Mouse (Mus musculus) hindbrain, embryonic 11.5 days (tissue): ENCODE measurements at regions not wholly inside any gene's neighbourhood (a gene's known extent, or its start where the extent isn't known, plus 50 kb on each side); places are given as distances from the start of the nearest gene placed in this dataset.

Experiments used
- ATAC-seq: fragments of 200-750 bp; cut with Nextera tagmentation; 2 replicates; pipeline ENCODE4 v1.8.0; 2017; ENCODE audit warnings: mild to moderate bottlenecking, moderate TSS enrichment, moderate library complexity; ENCODE audit not compliant: low FRiP score
- DNase-seq: peaks from one replicate; pipeline ENCODE4 v3.0.0-alpha.2; 2015; ENCODE audit warnings: low spot score
- H3K27ac ChIP-seq: fragments of 300-500 bp; sonication (generic); 2 replicates; pipeline ENCODE4 v1.5.1; 2014; ENCODE audit warnings: mild to moderate bottlenecking, low read depth, low read length
- H3K27me3 ChIP-seq: fragments of 300-500 bp; sonication (generic); 2 replicates; pipeline ENCODE4 v1.6.1; 2014; ENCODE audit warnings: mild to moderate bottlenecking, low read length, moderate library complexity, mixed read lengths; ENCODE audit not compliant: control insufficient read depth, insufficient read depth
- H3K36me3 ChIP-seq: fragments of 300-500 bp; sonication (generic); 2 replicates; pipeline ENCODE4 v1.6.1; 2014; ENCODE audit warnings: mild to moderate bottlenecking, low read length, moderate library complexity, mixed read lengths; ENCODE audit not compliant: control insufficient read depth, insufficient read depth
- H3K4me1 ChIP-seq: fragments of 300-500 bp; sonication (generic); replicated peaks from 2 replicates; pipeline ENCODE4 v1.6.1; 2014; ENCODE audit warnings: low read length, mixed read lengths; ENCODE audit not compliant: control insufficient read depth, insufficient read depth
- H3K4me2 ChIP-seq: fragments of 300-500 bp; sonication (generic); replicated peaks from 2 replicates; pipeline ENCODE4 v1.6.1; 2014; ENCODE audit warnings: mild to moderate bottlenecking, low read depth, low read length
- H3K4me3 ChIP-seq: fragments of 300-500 bp; sonication (generic); 2 replicates; pipeline ENCODE4 v1.5.1; 2014; ENCODE audit warnings: low read depth, low read length
- H3K9ac ChIP-seq: fragments of 300-500 bp; sonication (generic); 2 replicates; pipeline ENCODE4 v1.6.1; 2014; ENCODE audit warnings: low read depth, low read length
- H3K9me3 ChIP-seq: fragments of 300-500 bp; sonication (generic); 2 replicates; pipeline ENCODE4 v1.6.1; 2016; ENCODE audit warnings: low read length; ENCODE audit not compliant: control insufficient read depth
- WGBS: fragments of 180-500 bp; shearing (Covaris S2); extraction: QIAGEN DNeasy Blood & Tissue Kit; methylation state at CpG from one replicate; pipeline ENCODE4 v1.1.7; 2014; 5-methylcytosine and 5-hydroxymethylcytosine counted together

DNA sequence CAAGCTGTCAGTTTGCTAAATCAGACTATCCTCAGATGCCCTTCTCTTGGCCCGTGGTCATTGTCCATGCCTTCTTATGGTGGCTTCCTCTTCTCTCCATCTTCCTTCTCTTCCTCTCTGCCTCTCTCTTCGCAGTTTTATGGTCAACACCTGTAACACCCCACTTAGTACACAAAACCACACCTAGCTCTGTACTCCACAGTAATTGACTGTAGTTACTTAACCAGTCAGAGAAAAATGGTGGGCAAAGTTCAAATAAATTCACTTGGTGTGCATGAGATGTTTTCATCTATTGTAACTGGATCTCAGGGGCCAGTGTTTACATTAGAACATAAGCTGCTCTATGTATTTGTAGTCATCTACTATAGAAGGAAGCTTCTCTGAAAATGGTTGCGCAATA is 807.8 kb upstream of the Cadm2 start:
- H3K4me2 ChIP-seq, result no peak overlapping the region
- no peaks in the 10 kb centered on the region for H3K9me3 ChIP-seq
- H3K27ac ChIP-seq, result no peak overlapping the region
- no peak overlapping the region for H3K4me3 ChIP-seq
- ATAC-seq (no peak), DNase-seq (no peak)
- no peaks in the 10 kb centered on the region for H3K36me3 ChIP-seq
- no peak overlapping the region for H3K9ac ChIP-seq
- no peaks in the 10 kb centered on the region for H3K4me1 ChIP-seq
- WGBS, result 90% methylated on average over 3 of the region's 3 CpGs
- no peaks in the 10 kb centered on the region for H3K27me3 ChIP-seq

DNA sequence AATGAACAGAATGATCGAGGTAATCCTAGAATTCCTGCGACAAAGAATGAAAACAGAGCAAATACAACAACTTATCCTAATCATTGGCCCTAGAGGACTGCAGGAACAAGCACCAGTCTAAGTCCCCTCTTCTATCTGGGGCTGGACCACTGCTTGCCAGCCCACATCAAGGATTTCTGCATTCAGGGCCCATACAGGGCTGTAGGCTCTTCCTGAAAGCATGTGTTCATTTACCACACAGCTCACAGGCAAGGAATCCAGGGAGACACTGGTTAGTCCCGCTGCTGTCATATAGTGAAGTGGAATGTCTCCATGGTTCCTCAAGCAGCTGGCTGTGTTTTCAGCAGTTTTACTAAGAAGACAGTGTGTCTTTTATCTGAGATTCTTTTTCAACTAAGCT is 806.8 kb upstream of the Cadm2 start:
- ATAC-seq (no peak), DNase-seq (no peak)
- no peak overlapping the region for H3K27ac ChIP-seq
- 93% methylated on average over 3 of the region's 3 CpGs for WGBS
- no peaks in the 10 kb centered on the region for H3K4me1 ChIP-seq
- H3K27me3 ChIP-seq, result no peaks in the 10 kb centered on the region
- H3K9me3 ChIP-seq, result no peaks in the 10 kb centered on the region
- no peak overlapping the region for H3K4me3 ChIP-seq
- no peaks in the 10 kb centered on the region for H3K36me3 ChIP-seq
- H3K4me2 ChIP-seq, result no peak overlapping the region
- no peak overlapping the region for H3K9ac ChIP-seq

DNA sequence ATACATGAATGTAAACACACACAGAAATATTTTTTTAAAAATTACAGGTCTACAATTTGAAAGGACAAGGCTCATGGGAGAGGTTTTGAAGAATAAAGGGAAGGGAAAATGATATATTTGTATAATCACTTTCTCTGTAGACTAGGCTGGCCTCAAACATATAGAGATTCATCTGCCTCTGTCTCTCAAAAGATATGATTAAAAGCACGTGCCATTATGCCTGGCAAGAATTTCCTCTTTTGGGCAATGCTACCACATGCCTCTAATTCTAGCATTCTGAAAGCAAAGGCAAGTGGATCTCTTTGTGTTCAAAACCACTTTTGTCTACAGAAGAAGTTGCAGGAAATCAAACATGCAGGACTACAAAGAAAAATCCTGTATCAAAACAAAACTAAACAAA is 804.6 kb upstream of the Cadm2 start:
- no peaks in the 10 kb centered on the region for H3K36me3 ChIP-seq
- no peaks in the 10 kb centered on the region for H3K9me3 ChIP-seq
- H3K4me3 ChIP-seq, result no peak overlapping the region
- H3K4me1 ChIP-seq, result no peaks in the 10 kb centered on the region
- H3K4me2 ChIP-seq, result no peak overlapping the region
- no peak for DNase-seq
- H3K27me3 ChIP-seq, result no peaks in the 10 kb centered on the region
- 83% methylated on average over 1 of the region's 1 CpGs for WGBS
- ATAC-seq, result no peak
- H3K9ac ChIP-seq, result no peak overlapping the region
- H3K27ac ChIP-seq, result no peak overlapping the region

DNA sequence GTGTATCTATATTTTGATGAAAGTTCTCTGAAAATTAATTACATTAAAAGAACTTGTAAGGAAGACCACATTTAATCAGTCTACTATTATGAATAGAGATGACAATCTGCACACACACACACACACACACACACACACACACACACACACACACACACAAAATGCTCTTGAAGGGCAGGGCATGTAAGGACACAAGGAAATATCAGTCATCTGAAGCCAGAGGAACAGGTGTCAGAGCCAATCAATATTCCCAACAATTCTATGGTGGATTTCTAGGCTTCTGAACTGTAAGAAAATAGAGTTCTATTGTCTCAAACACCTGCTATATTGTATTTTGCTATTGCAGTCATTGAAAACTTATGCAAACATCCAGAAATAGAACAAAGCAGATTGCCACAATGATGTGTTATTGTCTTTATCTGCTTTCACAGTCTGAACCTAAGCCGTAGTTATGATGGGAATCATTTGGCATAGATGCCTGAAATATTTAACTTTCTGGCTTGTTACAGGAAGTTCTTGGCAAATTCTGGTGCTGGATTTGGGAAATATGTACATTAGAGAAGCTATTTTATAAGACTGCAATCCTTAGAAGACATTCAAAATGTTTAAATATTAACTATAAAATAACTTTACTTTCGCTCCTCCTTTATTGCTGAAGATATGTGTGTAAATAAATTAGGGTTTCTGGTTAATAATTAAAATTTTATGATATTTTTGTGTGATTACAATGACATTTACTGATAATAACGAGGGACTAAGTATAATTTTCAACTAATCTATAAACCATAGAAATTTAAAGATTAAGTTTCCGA is 781.4 kb upstream of the Cadm2 start:
- no peaks in the 10 kb centered on the region for H3K36me3 ChIP-seq
- DNase-seq (no peak), ATAC-seq (no peak)
- H3K4me1 ChIP-seq, result no peaks in the 10 kb centered on the region
- 88% methylated on average over 4 of the region's 4 CpGs for WGBS
- H3K27ac ChIP-seq, result no peak overlapping the region
- H3K9ac ChIP-seq, result no peak overlapping the region
- H3K9me3 ChIP-seq, result no peaks in the 10 kb centered on the region
- no peaks in the 10 kb centered on the region for H3K27me3 ChIP-seq
- no peak overlapping the region for H3K4me2 ChIP-seq
- H3K4me3 ChIP-seq, result no peak overlapping the region

DNA sequence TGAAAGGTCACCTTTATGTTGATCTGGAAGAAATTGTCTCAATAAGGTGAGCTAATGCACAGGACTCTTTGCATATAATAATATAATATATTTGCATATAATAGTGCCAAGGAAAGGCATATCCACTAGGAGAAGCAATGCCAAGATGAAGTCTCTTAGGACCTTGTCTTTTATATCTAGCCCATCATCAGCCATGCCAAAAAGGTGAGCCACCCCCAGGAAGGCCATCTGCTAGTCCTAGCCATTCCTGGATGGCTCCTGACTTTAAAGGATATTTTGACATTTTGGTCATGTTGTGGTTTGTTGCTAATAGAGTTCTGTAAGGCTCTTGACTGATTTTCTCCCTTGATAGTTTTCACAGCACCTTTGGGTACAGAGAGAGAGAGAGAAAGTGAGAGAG is 779.9 kb upstream of the Cadm2 start:
- no peak overlapping the region for H3K4me3 ChIP-seq
- H3K9ac ChIP-seq, result no peak overlapping the region
- no peaks in the 10 kb centered on the region for H3K36me3 ChIP-seq
- no peak for ATAC-seq
- H3K4me2 ChIP-seq, result no peak overlapping the region
- no peaks in the 10 kb centered on the region for H3K4me1 ChIP-seq
- no peak overlapping the region for H3K27ac ChIP-seq
- H3K27me3 ChIP-seq, result no peaks in the 10 kb centered on the region
- no peaks in the 10 kb centered on the region for H3K9me3 ChIP-seq
- no peak for DNase-seq

DNA sequence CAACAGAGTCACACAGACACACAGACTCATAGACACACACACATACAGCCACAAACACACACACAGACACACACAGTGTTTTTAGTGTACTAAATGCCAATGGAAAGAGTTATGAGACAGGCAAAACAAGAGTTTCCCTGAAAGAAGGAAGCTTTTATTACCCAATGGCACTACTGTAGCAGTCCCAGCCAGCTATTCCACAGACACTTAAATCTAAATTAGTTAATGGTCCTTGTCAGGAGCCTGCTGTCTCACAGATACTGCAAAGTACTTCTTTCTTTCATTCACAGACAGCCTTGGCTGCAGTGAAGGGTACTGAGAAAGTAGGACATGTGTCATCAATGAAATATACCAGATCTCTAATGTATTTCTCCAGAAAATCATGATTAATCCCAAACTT is 730.4 kb upstream of the Cadm2 start:
- DNase-seq (no peak), ATAC-seq (no peak)
- no peak overlapping the region for H3K27ac ChIP-seq
- no peaks in the 10 kb centered on the region for H3K27me3 ChIP-seq
- H3K4me3 ChIP-seq, result no peak overlapping the region
- no peak overlapping the region for H3K4me2 ChIP-seq
- H3K9me3 ChIP-seq, result no peaks in the 10 kb centered on the region
- no peak overlapping the region for H3K9ac ChIP-seq
- H3K36me3 ChIP-seq, result no peaks in the 10 kb centered on the region
- H3K4me1 ChIP-seq, result no peaks in the 10 kb centered on the region

DNA sequence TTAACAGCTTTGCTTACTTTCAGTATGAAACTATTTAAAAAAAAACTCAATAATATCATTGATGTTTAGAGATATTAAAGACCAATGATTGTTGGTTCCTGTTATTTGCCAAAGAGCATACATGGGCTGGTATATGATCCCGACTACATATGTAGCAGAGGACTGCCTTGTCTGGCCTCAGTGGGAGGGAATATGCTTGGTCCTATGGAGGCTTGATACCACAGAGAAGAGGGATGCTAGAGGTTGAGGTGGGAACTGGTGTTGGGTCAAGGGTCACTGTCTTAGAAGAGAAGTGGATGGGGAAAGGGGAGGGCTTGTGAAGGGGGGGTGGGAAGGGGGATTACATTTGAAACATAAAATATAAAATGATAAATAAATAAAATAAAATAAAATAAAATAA is 718.3 kb upstream of the Cadm2 start:
- Histone ChIP-seq H3K4me2 (no peak overlapping the region), H3K36me3 (no peaks in the 10 kb centered on the region), H3K4me3 (no peak overlapping the region), H3K4me1 (no peaks in the 10 kb centered on the region), H3K9me3 (no peaks in the 10 kb centered on the region), H3K27me3 (no peaks in the 10 kb centered on the region), H3K27ac (no peak overlapping the region), H3K9ac (no peak overlapping the region)
- ATAC-seq, result peak; percentile 57
- 94% methylated on average over 1 of the region's 1 CpGs for whole genome bisulfite sequencing
- no peak for DNase-seq
